Mouse (Mus musculus): ENCODE data around the gene Fhit. TPM values are rescaled to one million over a fixed set of nuclear protein-coding genes. Genes with fewer than 3 reads are reported as not detected.
"Not testable (repeated sequence)": the region's sequence is repeated elsewhere in the genome, so short reads cannot be mapped to it uniquely, and the experiment has no call there.

Gene Fhit
- polyA plus RNA-seq, 1 experiment from 2014 or later = 5.9 TPM

GRCm38 (mm10) chr14:11085596-11085995, 76.2 kb downstream of the Fhit start:
- Histone ChIP-seq H3K36me3 (no peaks in the 10 kb centered on the region), H3K9ac (no peak overlapping the region), H3K27ac (no peak overlapping the region), H3K27me3 (no peaks in the 10 kb centered on the region), H3K4me3 (no peak overlapping the region), H3K4me2 (replicated peaks) (no peak overlapping the region), H3K9me3 (no peaks in the 10 kb centered on the region), H3K4me1 (no peaks in the 10 kb centered on the region)
- ATAC-seq (ENCODE audit: insufficient number of reproducible peaks, insufficient read depth, low FRiP score, low TSS enrichment) = no peak
- WGBS = 83% methylated on average over 3 of the region's 3 CpGs

GRCm38 (mm10) chr14:11083946-11084345, 77.9 kb downstream of the Fhit start:
- ATAC-seq (ENCODE audit: insufficient number of reproducible peaks, insufficient read depth, low FRiP score, low TSS enrichment) = no peak
- Histone ChIP-seq H3K36me3 (no peaks in the 10 kb centered on the region), H3K27me3 (no peaks in the 10 kb centered on the region)

GRCm38 (mm10) chr14:11083462-11083861, 78.4 kb downstream of the Fhit start:
- Histone ChIP-seq H3K4me1 (no peaks in the 10 kb centered on the region), H3K9me3 (no peaks in the 10 kb centered on the region), H3K36me3 (no peaks in the 10 kb centered on the region), H3K9ac (no peak overlapping the region), H3K4me2 (replicated peaks) (no peak overlapping the region), H3K27me3 (no peaks in the 10 kb centered on the region), H3K27ac (no peak overlapping the region), H3K4me3 (no peak overlapping the region)
- ATAC-seq (ENCODE audit: insufficient number of reproducible peaks, insufficient read depth, low FRiP score, low TSS enrichment) = no peak
- 49% methylated on average over 5 of the region's 5 CpGs for WGBS

More at GRCm38 (mm10) chr14:11083946-11084345, 77.9 kb downstream of the Fhit start:
- no peak overlapping the region for H3K27ac ChIP-seq
- H3K4me3 ChIP-seq = no peak overlapping the region
- 50% methylated on average over 3 of the region's 3 CpGs for WGBS
- H3K4me2 ChIP-seq (replicated peaks) = no peak overlapping the region
- H3K9ac ChIP-seq = no peak overlapping the region
- no peaks in the 10 kb centered on the region for H3K9me3 ChIP-seq
- no peaks in the 10 kb centered on the region for H3K4me1 ChIP-seq

- no peaks in the 10 kb centered on the region for H3K4me1 ChIP-seq
- H3K27ac ChIP-seq = no peak overlapping the region
- no peak overlapping the region for H3K9ac ChIP-seq
- no peak overlapping the region for H3K4me2 ChIP-seq (replicated peaks)
- H3K4me3 ChIP-seq = no peak overlapping the region
- no peaks in the 10 kb centered on the region for H3K9me3 ChIP-seq
- no peaks in the 10 kb centered on the region for H3K36me3 ChIP-seq
- ATAC-seq (ENCODE audit: insufficient number of reproducible peaks, insufficient read depth, low FRiP score, low TSS enrichment) = no peak
- 55% methylated on average over 2 of the region's 2 CpGs for WGBS
- H3K27me3 ChIP-seq = no peaks in the 10 kb centered on the region
These were observed 98.2 kb downstream of the Fhit start for GRCm38 (mm10) chr14:11063594-11063993.

- no peak for ATAC-seq (ENCODE audit: insufficient number of reproducible peaks, insufficient read depth, low FRiP score, low TSS enrichment)
- H3K27me3 ChIP-seq = no peaks in the 10 kb centered on the region
- H3K4me1 ChIP-seq = no peaks in the 10 kb centered on the region
- no peak overlapping the region for H3K9ac ChIP-seq
- H3K27ac ChIP-seq = no peak overlapping the region
- no peaks in the 10 kb centered on the region for H3K36me3 ChIP-seq
- H3K4me3 ChIP-seq = no peak overlapping the region
- no peaks in the 10 kb centered on the region for H3K9me3 ChIP-seq
- H3K4me2 ChIP-seq (replicated peaks) = no peak overlapping the region
These were observed 101.6 kb downstream of the Fhit start for GRCm38 (mm10) chr14:11060221-11060620.

GRCm38 (mm10) chr14:11039503-11040300, 122.1 kb downstream of the Fhit start:
- H3K4me3 ChIP-seq; ATAC-seq (ENCODE audit: insufficient number of reproducible peaks, insufficient read depth, low FRiP score, low TSS enrichment); H3K27me3 ChIP-seq; H3K4me1 ChIP-seq; H3K36me3 ChIP-seq; H3K9ac ChIP-seq; H3K9me3 ChIP-seq; H3K4me2 ChIP-seq (replicated peaks); H3K27ac ChIP-seq: not testable (repeated sequence)
- 59% methylated on average over 8 of the region's 8 CpGs for WGBS

- Histone ChIP-seq H3K4me1 (no peaks in the 10 kb centered on the region), H3K9me3 (no peaks in the 10 kb centered on the region), H3K36me3 (no peaks in the 10 kb centered on the region), H3K4me3 (no peak overlapping the region), H3K27me3 (no peaks in the 10 kb centered on the region), H3K27ac (no peak overlapping the region), H3K4me2 (replicated peaks) (no peak overlapping the region), H3K9ac (no peak overlapping the region)
- 21% methylated on average over 3 of the region's 3 CpGs for whole genome bisulfite sequencing
- no peak for ATAC-seq (ENCODE audit: insufficient number of reproducible peaks, insufficient read depth, low FRiP score, low TSS enrichment)
These were observed 140.4 kb downstream of the Fhit start for GRCm38 (mm10) chr14:11021391-11021790.

GRCm38 (mm10) chr14:10978651-10979050, 183.2 kb downstream of the Fhit start:
- H3K4me1 ChIP-seq = no peaks in the 10 kb centered on the region
- H3K4me3 ChIP-seq = no peak overlapping the region
- WGBS = 81% methylated on average over 3 of the region's 3 CpGs
- no peaks in the 10 kb centered on the region for H3K27me3 ChIP-seq
- H3K4me2 ChIP-seq (replicated peaks) = no peak overlapping the region
- H3K9me3 ChIP-seq = no peaks in the 10 kb centered on the region
- no peak overlapping the region for H3K27ac ChIP-seq
- no peaks in the 10 kb centered on the region for H3K36me3 ChIP-seq
- no peak overlapping the region for H3K9ac ChIP-seq
- no peak for ATAC-seq (ENCODE audit: insufficient number of reproducible peaks, insufficient read depth, low FRiP score, low TSS enrichment)

- Histone ChIP-seq H3K9ac (no peak overlapping the region), H3K36me3 (no peaks in the 10 kb centered on the region), H3K4me2 (replicated peaks) (no peak overlapping the region), H3K4me1 (no peaks in the 10 kb centered on the region), H3K4me3 (no peak overlapping the region), H3K27ac (no peak overlapping the region), H3K27me3 (no peaks in the 10 kb centered on the region), H3K9me3 (no peaks in the 10 kb centered on the region)
- no peak for ATAC-seq (ENCODE audit: insufficient number of reproducible peaks, insufficient read depth, low FRiP score, low TSS enrichment)
- WGBS = 97% methylated on average over 1 of the region's 1 CpGs
These were observed 220.2 kb downstream of the Fhit start for GRCm38 (mm10) chr14:10941647-10942046.

GRCm38 (mm10) chr14:10933667-10934066, 228.2 kb downstream of the Fhit start:
- no peak overlapping the region for H3K9ac ChIP-seq
- H3K4me2 ChIP-seq (replicated peaks) = no peak overlapping the region
- H3K9me3 ChIP-seq = no peaks in the 10 kb centered on the region
- no peak overlapping the region for H3K27ac ChIP-seq
- H3K4me3 ChIP-seq = no peak overlapping the region
- 55% methylated on average over 3 of the region's 3 CpGs for WGBS
- H3K4me1 ChIP-seq = no peaks in the 10 kb centered on the region
- no peaks in the 10 kb centered on the region for H3K27me3 ChIP-seq
- ATAC-seq (ENCODE audit: insufficient number of reproducible peaks, insufficient read depth, low FRiP score, low TSS enrichment) = no peak
- no peaks in the 10 kb centered on the region for H3K36me3 ChIP-seq

- no peak overlapping the region for H3K9ac ChIP-seq
- H3K36me3 ChIP-seq = no peaks in the 10 kb centered on the region
- H3K9me3 ChIP-seq = no peaks in the 10 kb centered on the region
- no peak for ATAC-seq (ENCODE audit: insufficient number of reproducible peaks, insufficient read depth, low FRiP score, low TSS enrichment)
- no peak overlapping the region for H3K4me2 ChIP-seq (replicated peaks)
- no peaks in the 10 kb centered on the region for H3K27me3 ChIP-seq
- 74% methylated on average over 7 of the region's 7 CpGs for WGBS
- no peak overlapping the region for H3K4me3 ChIP-seq
- H3K4me1 ChIP-seq = no peaks in the 10 kb centered on the region
- no peak overlapping the region for H3K27ac ChIP-seq
These were observed 243.7 kb downstream of the Fhit start for GRCm38 (mm10) chr14:10917893-10918803.

- no peak for ATAC-seq (ENCODE audit: insufficient number of reproducible peaks, insufficient read depth, low FRiP score, low TSS enrichment)
- WGBS = 68% methylated on average over 2 of the region's 2 CpGs
- Histone ChIP-seq H3K4me1 (no peaks in the 10 kb centered on the region), H3K9ac (no peak overlapping the region), H3K4me3 (no peak overlapping the region), H3K4me2 (replicated peaks) (no peak overlapping the region), H3K27me3 (no peaks in the 10 kb centered on the region), H3K36me3 (no peaks in the 10 kb centered on the region), H3K27ac (no peak overlapping the region), H3K9me3 (no peaks in the 10 kb centered on the region)
These were observed 253.8 kb downstream of the Fhit start for GRCm38 (mm10) chr14:10908011-10908410.

Data from embryonic facial prominence, embryonic 12.5 days (tissue).